Comparison of ENCODE assay signal across 8 mouse cellular contexts in genomic region chr6:24347745-24348480, GRCm38 (mm10).
DNase-seq lines count a peak whose midpoint lies in the region; ATAC-seq and TF ChIP-seq lines count a peak whose summit lies in the region.

No protein-coding gene starts in this region.

- H3K4me2 ChIP-seq in limb, embryonic 11.5 days (ENCODE audit: low read depth, severe bottlenecking) = no peak overlapping the region
- peak overlapping the region; percentile 37 for H3K4me2 ChIP-seq in midbrain, embryonic 15.5 days

- no peaks in the 10 kb centered on the region for H3K9me3 ChIP-seq in limb, embryonic 11.5 days (ENCODE audit: control insufficient read depth, low read length)
- no peaks in the 10 kb centered on the region for H3K9me3 ChIP-seq in midbrain, embryonic 15.5 days

- no peaks in the 10 kb centered on the region for H3K36me3 ChIP-seq in limb, embryonic 11.5 days (ENCODE audit: control insufficient read depth, insufficient read depth, low read length)
- no peaks in the 10 kb centered on the region for H3K36me3 ChIP-seq in midbrain, embryonic 15.5 days (replicated peaks)

- H3K27ac ChIP-seq in limb, embryonic 11.5 days (replicated peaks; ENCODE audit: low read depth, low read length) = no peak overlapping the region
- no peak overlapping the region for H3K27ac ChIP-seq in midbrain, embryonic 15.5 days
- no peak overlapping the region for H3K27ac ChIP-seq in layer of hippocampus, adult 2 months

- ATAC-seq in cerebellum, adult (ENCODE audit: insufficient number of reproducible peaks, low FRiP score, low TSS enrichment) = no peak
- no peak for ATAC-seq in limb, embryonic 11.5 days (ENCODE audit: insufficient number of reproducible peaks, low FRiP score, low TSS enrichment, low read depth)
- peak; percentile 34 for ATAC-seq in midbrain, embryonic 15.5 days (replicated peaks)

- H3K4me3 ChIP-seq in limb, embryonic 11.5 days (ENCODE audit: low read depth, low read length) = no peak overlapping the region
- no peak overlapping the region for H3K4me3 ChIP-seq in midbrain, embryonic 15.5 days
- H3K4me3 ChIP-seq in layer of hippocampus, adult 2 months = no peak overlapping the region

- H3K4me1 ChIP-seq in limb, embryonic 11.5 days (ENCODE audit: control insufficient read depth, insufficient read depth, low read length) = no peaks in the 10 kb centered on the region
- H3K4me1 ChIP-seq in midbrain, embryonic 15.5 days = peaks cover 8% of the 10 kb centered on the region

- no peak overlapping the region for H3K9ac ChIP-seq in limb, embryonic 11.5 days (ENCODE audit: low read length)
- H3K9ac ChIP-seq in midbrain, embryonic 15.5 days = no peak overlapping the region

- no peaks in the 10 kb centered on the region for H3K27me3 ChIP-seq in limb, embryonic 11.5 days (ENCODE audit: control insufficient read depth, insufficient read depth, low read length)
- H3K27me3 ChIP-seq in midbrain, embryonic 15.5 days (replicated peaks) = no peaks in the 10 kb centered on the region

- peak; percentile 33 to 35 for DNase-seq in cerebellum, postnatal 25 days
- DNase-seq in brain, adult 2 months (ENCODE audit: low read depth, low spot score) = peak; percentile 17
- DNase-seq in heart, postnatal 4 days = peak; percentile 35
- peak; percentile 41 for DNase-seq in limb, embryonic 11.5 days (ENCODE audit: low spot score)
- no peak for DNase-seq in right cerebral cortex, adult 2 months (ENCODE audit: low spot score in 2 of 2)
- no peak for DNase-seq in layer of hippocampus, adult 2 months (ENCODE audit: low spot score in 2 of 2)

- TF ChIP-seq CTCF in layer of hippocampus, adult 2 months (conservative IDR thresholded peaks at IDR 0.05) = no peak

- WGBS in limb, embryonic 11.5 days = 46% methylated on average over 13 of the region's 13 CpGs
- WGBS in midbrain, embryonic 15.5 days = 37% methylated on average over 13 of the region's 13 CpGs

Comparison
In these comparisons a context has a peak if more than half of its experiments do, and no peak if none do; other contexts are left out.
1. DNase-seq: peak in cerebellum, postnatal 25 days (2 of 2), brain, adult 2 months (single experiment), heart, postnatal 4 days (single experiment) and limb, embryonic 11.5 days (single experiment); none in right cerebral cortex, adult 2 months (0 of 2) and layer of hippocampus, adult 2 months (0 of 2).